Mouse (Mus musculus): ENCODE data around the gene Rbm38. TPM values are rescaled to one million over a fixed set of nuclear protein-coding genes. Genes with fewer than 3 reads are reported as not detected.

The Rbm38 gene
- polyA plus RNA-seq, 1 experiment from 2014 or later, result 169 TPM

DNA sequence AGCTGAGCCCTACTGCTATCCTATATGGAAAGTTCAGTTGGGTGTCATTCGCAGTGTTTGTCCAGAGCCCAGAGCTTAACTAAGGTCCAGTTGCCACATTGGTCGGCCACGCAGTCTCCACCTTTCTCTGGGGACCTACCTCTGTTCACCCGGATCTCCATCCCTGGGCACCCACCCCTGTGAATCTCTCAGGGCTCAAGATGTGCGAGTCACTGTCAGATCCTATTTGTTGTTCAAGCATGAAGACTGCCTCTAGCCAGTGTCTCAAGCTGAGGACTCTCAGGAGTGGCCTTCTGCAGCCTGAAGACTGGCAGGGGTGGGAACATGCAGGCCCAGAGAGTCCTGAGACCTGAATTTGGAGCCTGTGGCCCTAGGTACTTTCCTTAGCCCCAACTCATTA is 15.8 kb downstream of the Rbm38 start:
- Histone ChIP-seq H3K27ac (ENCODE audit: low read depth, low read length) (peak overlapping the region; percentile 82), H3K4me3 (ENCODE audit: low read depth, low read length) (no peak overlapping the region), H3K36me3 (ENCODE audit: control insufficient read depth, insufficient read depth, low read length) (peaks cover 22% of the 10 kb centered on the region), H3K4me2 (peak overlapping the region; percentile 27; the same call in 1 of the 2 replicates), H3K27me3 (ENCODE audit: control insufficient read depth, insufficient read depth, low read length) (no peaks in the 10 kb centered on the region), H3K4me1 (ENCODE audit: control insufficient read depth, insufficient read depth, low read length) (peaks cover 35% of the 10 kb centered on the region), H3K9ac (ENCODE audit: low read depth, low read length) (no peak overlapping the region), H3K9me3 (replicated peaks; ENCODE audit: control insufficient read depth, low read length) (no peaks in the 10 kb centered on the region)
- WGBS (ENCODE audit: insufficient replicate concordance), result 82% methylated on average over 5 of the region's 5 CpGs
- no peak for ATAC-seq (replicated peaks; ENCODE audit: insufficient number of reproducible peaks, low FRiP score, low TSS enrichment)

DNA sequence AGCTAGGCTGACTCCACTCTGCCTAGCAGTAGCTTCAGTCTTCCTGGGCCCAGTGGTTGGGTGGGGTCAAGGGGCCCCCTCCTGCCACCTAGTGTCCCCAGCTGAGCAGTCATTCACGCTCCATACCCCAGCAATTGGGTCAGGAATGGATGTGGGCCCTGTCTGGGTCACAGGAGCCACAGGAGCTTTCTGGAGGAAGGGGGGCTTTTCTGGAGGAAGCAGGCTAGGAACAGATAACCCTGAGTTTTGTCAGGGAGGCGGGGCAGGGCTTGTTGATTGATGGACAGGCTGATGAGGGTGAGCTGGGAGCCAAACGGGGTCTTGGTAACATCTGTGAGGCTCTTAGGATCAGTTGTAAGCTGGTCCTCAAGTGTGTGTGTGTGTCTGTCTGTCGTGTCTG is 16.3 kb downstream of the Rbm38 start:
- H3K9me3 ChIP-seq (replicated peaks; ENCODE audit: control insufficient read depth, low read length), result no peaks in the 10 kb centered on the region
- ATAC-seq (replicated peaks; ENCODE audit: insufficient number of reproducible peaks, low FRiP score, low TSS enrichment), result no peak
- H3K36me3 ChIP-seq (ENCODE audit: control insufficient read depth, insufficient read depth, low read length), result peaks cover 18% of the 10 kb centered on the region
- peak overlapping the region; percentile 27; the same call in 1 of the 2 replicates for H3K4me2 ChIP-seq
- no peak overlapping the region for H3K9ac ChIP-seq (ENCODE audit: low read depth, low read length)
- peaks cover 32% of the 10 kb centered on the region for H3K4me1 ChIP-seq (ENCODE audit: control insufficient read depth, insufficient read depth, low read length)
- H3K27me3 ChIP-seq (ENCODE audit: control insufficient read depth, insufficient read depth, low read length), result no peaks in the 10 kb centered on the region
- WGBS (ENCODE audit: insufficient replicate concordance), result 52% methylated on average over 4 of the region's 4 CpGs
- H3K4me3 ChIP-seq (ENCODE audit: low read depth, low read length), result no peak overlapping the region
- H3K27ac ChIP-seq (ENCODE audit: low read depth, low read length), result peak overlapping the region; percentile 82

DNA sequence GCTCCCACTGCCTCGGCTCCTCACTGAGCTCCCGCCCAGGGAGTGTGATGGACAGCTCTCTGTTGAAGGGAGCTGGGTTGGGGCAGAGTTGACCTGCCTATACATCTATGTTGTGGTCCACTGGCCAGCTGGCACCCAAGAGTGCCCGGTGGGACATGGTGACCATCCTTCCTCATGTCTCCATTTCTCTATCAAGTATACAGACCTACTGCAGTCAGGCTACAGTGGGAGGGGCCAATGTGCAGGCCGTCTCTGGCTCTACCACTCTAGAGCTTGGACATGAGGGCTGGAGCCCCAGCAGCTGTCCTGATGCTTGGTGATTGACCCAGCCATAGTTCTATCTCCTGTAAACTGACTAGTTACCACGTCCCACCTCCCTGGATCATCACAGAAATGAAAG is 17.0 kb downstream of the Rbm38 start:
- Histone ChIP-seq H3K4me3 (ENCODE audit: low read depth, low read length) (no peak overlapping the region), H3K27me3 (ENCODE audit: control insufficient read depth, insufficient read depth, low read length) (no peaks in the 10 kb centered on the region), H3K27ac (ENCODE audit: low read depth, low read length) (peak overlapping the region; percentile 82), H3K4me1 (ENCODE audit: control insufficient read depth, insufficient read depth, low read length) (peaks cover 36% of the 10 kb centered on the region), H3K9ac (ENCODE audit: low read depth, low read length) (peak overlapping the region; percentile 40; the same call in 1 of the 2 replicates), H3K9me3 (replicated peaks; ENCODE audit: control insufficient read depth, low read length) (no peaks in the 10 kb centered on the region), H3K36me3 (ENCODE audit: control insufficient read depth, insufficient read depth, low read length) (peaks cover 16% of the 10 kb centered on the region), H3K4me2 (peak overlapping the region; percentile 27; the same call in 1 of the 2 replicates)
- WGBS (ENCODE audit: insufficient replicate concordance), result 75% methylated on average over 5 of the region's 5 CpGs
- ATAC-seq (replicated peaks; ENCODE audit: insufficient number of reproducible peaks, low FRiP score, low TSS enrichment), result no peak

DNA sequence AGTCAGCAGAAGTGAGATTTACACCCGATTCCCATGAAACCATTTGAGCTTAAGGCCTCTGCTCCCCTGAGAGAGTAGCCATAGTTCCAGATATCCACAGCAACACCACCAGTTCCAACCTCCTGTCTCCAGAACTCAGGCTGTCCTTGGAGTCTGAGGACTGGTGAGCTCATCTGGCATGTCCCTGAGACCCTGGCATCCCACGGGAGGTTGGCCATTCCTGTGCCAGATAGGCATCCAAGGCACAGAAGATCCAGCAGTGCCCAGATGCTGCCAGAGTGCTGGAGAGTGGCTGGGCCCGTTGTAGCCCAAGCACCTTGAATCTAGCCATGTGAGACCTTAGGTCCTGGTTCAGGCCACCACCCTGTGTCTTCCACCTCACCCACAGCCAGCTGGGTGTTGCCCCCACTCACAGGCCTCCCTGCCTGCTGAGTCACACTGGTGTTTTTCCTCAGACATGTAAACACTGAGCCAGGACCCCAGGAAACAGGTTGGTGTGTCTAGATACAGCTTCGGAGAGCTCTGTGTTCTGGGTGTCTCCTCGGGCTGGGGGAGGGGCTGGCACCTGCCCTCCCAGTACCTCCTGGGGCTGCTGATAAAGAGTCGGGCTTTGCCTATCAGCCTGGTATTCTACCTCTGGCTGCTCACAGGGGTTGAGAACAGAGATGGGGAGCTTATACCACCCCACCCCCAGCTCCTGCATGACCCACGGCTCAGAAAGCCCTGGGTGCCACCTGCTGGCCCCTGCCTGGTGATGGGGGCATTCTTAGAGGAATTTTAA is 17.7 kb downstream of the Rbm38 start:
- Histone ChIP-seq H3K36me3 (ENCODE audit: control insufficient read depth, insufficient read depth, low read length) (peaks cover 16% of the 10 kb centered on the region), H3K4me3 (ENCODE audit: low read depth, low read length) (no peak overlapping the region), H3K27ac (ENCODE audit: low read depth, low read length) (peak overlapping the region; percentile 82), H3K27me3 (ENCODE audit: control insufficient read depth, insufficient read depth, low read length) (no peaks in the 10 kb centered on the region), H3K4me2 (no peak overlapping the region), H3K9me3 (replicated peaks; ENCODE audit: control insufficient read depth, low read length) (no peaks in the 10 kb centered on the region), H3K4me1 (ENCODE audit: control insufficient read depth, insufficient read depth, low read length) (peaks cover 42% of the 10 kb centered on the region), H3K9ac (ENCODE audit: low read depth, low read length) (peak overlapping the region; percentile 40; the same call in 1 of the 2 replicates)
- whole genome bisulfite sequencing (ENCODE audit: insufficient replicate concordance), result 45% methylated on average over 7 of the region's 7 CpGs
- peak; percentile 84 for ATAC-seq (replicated peaks; ENCODE audit: insufficient number of reproducible peaks, low FRiP score, low TSS enrichment)

DNA sequence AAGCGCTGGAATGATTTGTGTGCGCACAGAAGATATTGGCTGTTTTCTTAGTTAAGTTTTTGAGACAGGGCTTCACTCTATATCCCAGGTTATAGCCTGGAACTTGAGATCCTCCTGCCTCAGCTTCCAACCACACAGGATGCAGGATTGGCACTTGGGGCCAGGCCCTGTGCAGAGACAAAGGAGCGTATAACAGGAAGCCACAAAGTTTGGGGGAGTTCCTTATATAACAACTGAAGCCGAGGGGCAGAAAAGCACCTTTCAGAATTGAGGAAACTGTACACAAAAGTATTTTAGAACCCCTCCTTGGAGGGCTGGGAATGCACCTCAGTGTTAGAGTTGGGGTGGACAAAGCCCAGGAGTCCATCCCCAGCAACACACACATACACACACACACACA is 18.7 kb downstream of the Rbm38 start:
- no peak overlapping the region for H3K9ac ChIP-seq (ENCODE audit: low read depth, low read length)
- WGBS (ENCODE audit: insufficient replicate concordance), result 89% methylated on average over 4 of the region's 4 CpGs
- no peak for ATAC-seq (replicated peaks; ENCODE audit: insufficient number of reproducible peaks, low FRiP score, low TSS enrichment)

DNA sequence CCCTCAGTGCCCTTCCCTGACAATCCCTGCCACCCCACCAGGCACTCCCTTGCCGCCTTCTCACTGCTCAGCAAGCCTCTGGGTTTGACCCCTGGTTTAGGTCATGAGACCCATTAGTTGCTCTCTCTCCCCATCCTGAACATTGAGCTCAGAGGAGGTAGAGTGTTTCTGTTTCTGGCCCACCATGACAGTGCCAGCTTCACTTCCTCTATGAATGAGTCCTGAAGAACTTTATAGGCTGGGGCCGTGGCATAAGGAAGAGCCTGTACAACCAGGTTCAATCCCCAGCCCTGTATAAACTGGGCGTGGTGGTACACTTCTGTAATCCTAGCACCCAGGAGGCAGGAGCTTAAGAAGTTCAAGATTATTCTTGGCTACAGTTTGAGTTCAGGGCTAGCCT is 20.5 kb downstream of the Rbm38 start:
- Histone ChIP-seq H3K27me3 (ENCODE audit: control insufficient read depth, insufficient read depth, low read length) (no peaks in the 10 kb centered on the region), H3K4me1 (ENCODE audit: control insufficient read depth, insufficient read depth, low read length) (peaks cover 31% of the 10 kb centered on the region), H3K9me3 (replicated peaks; ENCODE audit: control insufficient read depth, low read length) (no peaks in the 10 kb centered on the region), H3K4me3 (ENCODE audit: low read depth, low read length) (no peak overlapping the region), H3K36me3 (ENCODE audit: control insufficient read depth, insufficient read depth, low read length) (no peaks in the 10 kb centered on the region), H3K27ac (ENCODE audit: low read depth, low read length) (no peak overlapping the region), H3K4me2 (no peak overlapping the region), H3K9ac (ENCODE audit: low read depth, low read length) (no peak overlapping the region)
- no peak for ATAC-seq (replicated peaks; ENCODE audit: insufficient number of reproducible peaks, low FRiP score, low TSS enrichment)
- 84% methylated on average over 3 of the region's 3 CpGs for WGBS (ENCODE audit: insufficient replicate concordance)

More for the DNA sequence above, 18.7 kb downstream of the Rbm38 start:
- Histone ChIP-seq H3K4me3 (ENCODE audit: low read depth, low read length) (no peak overlapping the region), H3K4me2 (no peak overlapping the region), H3K36me3 (ENCODE audit: control insufficient read depth, insufficient read depth, low read length) (peaks cover 8% of the 10 kb centered on the region), H3K27ac (ENCODE audit: low read depth, low read length) (no peak overlapping the region), H3K27me3 (ENCODE audit: control insufficient read depth, insufficient read depth, low read length) (no peaks in the 10 kb centered on the region), H3K4me1 (ENCODE audit: control insufficient read depth, insufficient read depth, low read length) (peaks cover 42% of the 10 kb centered on the region), H3K9me3 (replicated peaks; ENCODE audit: control insufficient read depth, low read length) (no peaks in the 10 kb centered on the region)

DNA sequence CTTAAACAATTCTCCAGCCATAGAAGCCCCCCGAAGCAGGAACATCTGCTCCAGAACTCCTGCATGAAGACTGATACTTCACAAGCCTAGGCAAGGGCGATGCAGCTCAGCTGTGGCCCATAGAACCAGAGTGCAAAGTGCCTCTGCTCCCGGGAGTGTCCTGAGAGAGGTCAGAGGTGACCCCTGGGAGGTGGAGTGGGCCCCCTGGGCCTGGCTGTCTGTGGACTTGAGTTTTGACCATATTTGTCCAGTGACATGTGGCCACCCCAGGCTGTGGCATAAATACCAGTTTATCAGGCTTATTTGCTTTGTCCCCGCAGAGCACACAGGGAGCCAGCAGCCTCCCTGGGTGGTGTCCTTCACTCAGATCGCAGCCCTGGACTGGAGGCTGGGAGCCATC is 20.9 kb downstream of the Rbm38 start:
- WGBS (ENCODE audit: insufficient replicate concordance), result 54% methylated on average over 5 of the region's 5 CpGs
- ATAC-seq (replicated peaks; ENCODE audit: insufficient number of reproducible peaks, low FRiP score, low TSS enrichment), result no peak

DNA sequence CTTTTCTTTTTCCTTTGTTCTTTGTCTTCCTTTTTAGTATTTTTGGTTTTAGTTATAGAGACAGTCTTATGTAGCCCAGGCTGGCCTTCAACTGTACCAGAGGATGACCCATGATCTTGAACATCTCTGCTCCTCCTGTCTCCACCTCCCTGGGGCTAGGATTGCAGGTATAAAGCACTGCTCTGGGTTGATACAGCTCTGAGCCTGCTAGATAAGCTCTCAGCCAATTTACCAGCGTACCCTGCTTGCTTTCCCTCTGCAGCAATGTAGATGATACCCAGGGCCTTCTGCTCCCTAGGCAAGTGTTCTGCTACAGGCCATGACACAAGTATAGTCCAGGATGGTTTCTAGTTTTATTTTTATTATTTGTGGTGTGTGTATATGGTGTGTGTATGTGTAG is 21.6 kb downstream of the Rbm38 start:
- Histone ChIP-seq H3K36me3 (ENCODE audit: control insufficient read depth, insufficient read depth, low read length) (no peaks in the 10 kb centered on the region), H3K9me3 (replicated peaks; ENCODE audit: control insufficient read depth, low read length) (no peaks in the 10 kb centered on the region), H3K4me1 (ENCODE audit: control insufficient read depth, insufficient read depth, low read length) (peaks cover 33% of the 10 kb centered on the region), H3K4me3 (ENCODE audit: low read depth, low read length) (no peak overlapping the region), H3K27me3 (ENCODE audit: control insufficient read depth, insufficient read depth, low read length) (no peaks in the 10 kb centered on the region), H3K27ac (ENCODE audit: low read depth, low read length) (no peak overlapping the region), H3K4me2 (no peak overlapping the region), H3K9ac (ENCODE audit: low read depth, low read length) (no peak overlapping the region)
- ATAC-seq (replicated peaks; ENCODE audit: insufficient number of reproducible peaks, low FRiP score, low TSS enrichment), result no peak
- WGBS (ENCODE audit: insufficient replicate concordance), result 55% methylated on average over 1 of the region's 1 CpGs

More for the DNA sequence above, 20.9 kb downstream of the Rbm38 start:
- Histone ChIP-seq H3K27ac (ENCODE audit: low read depth, low read length) (0 out of 2 replicates have a peak overlapping the region, but pooled peaks have one; percentile 6), H3K4me2 (no peak overlapping the region), H3K36me3 (ENCODE audit: control insufficient read depth, insufficient read depth, low read length) (no peaks in the 10 kb centered on the region), H3K9ac (ENCODE audit: low read depth, low read length) (0 out of 2 replicates have a peak overlapping the region, but pooled peaks have one; percentile 22), H3K27me3 (ENCODE audit: control insufficient read depth, insufficient read depth, low read length) (no peaks in the 10 kb centered on the region), H3K4me3 (ENCODE audit: low read depth, low read length) (no peak overlapping the region), H3K4me1 (ENCODE audit: control insufficient read depth, insufficient read depth, low read length) (peaks cover 31% of the 10 kb centered on the region), H3K9me3 (replicated peaks; ENCODE audit: control insufficient read depth, low read length) (no peaks in the 10 kb centered on the region)
